Mouse (Mus musculus) gastrocnemius, postnatal 25 days (tissue): ENCODE data around the gene Slc35e3. TPM values are rescaled to one million over a fixed set of nuclear protein-coding genes. Genes with fewer than 3 reads are reported as not detected.
A peak's percentile ranks its signal among the peaks of the same experiment; 100 is the strongest.
"Not testable (repeated sequence)": the region's sequence is repeated elsewhere in the genome, so short reads cannot be mapped to it uniquely, and the experiment has no call there.

Experiments used
- DNase-seq: peaks from one replicate; pipeline ENCODE4 v3.0.0; 2022
- total RNA-seq, 2 experiments: library from RNA; stranded (reverse); gene quantifications; 1 replicate in 1 of 2; 2 replicates in 1 of 2; pipeline ENCODE4 v1.2.3; 2021

Slc35e3 gene
- total RNA-seq, 2 experiments from 2014 or later, result 3.8 to 4.8 TPM

- DNase-seq, result no peak
These were observed 32.7 kb downstream of the Slc35e3 start for GRCm38 (mm10) chr10:117713466-117713865.

- DNase-seq, result no peak
These were observed 33.3 kb downstream of the Slc35e3 start for GRCm38 (mm10) chr10:117712871-117713270.

GRCm38 (mm10) chr10:117712191-117712754 is 33.9 kb downstream of the Slc35e3 start:
- no peak for DNase-seq

GRCm38 (mm10) chr10:117711408-117711807 is 34.8 kb downstream of the Slc35e3 start:
- no peak for DNase-seq

- DNase-seq, result peak; percentile 94
These were observed 35.5 kb downstream of the Slc35e3 start, which contains the start of gene Mdm2 for GRCm38 (mm10) chr10:117710604-117711141. TSS of gene Mdm2 (minus strand) at chr10:117710758.

- peak; percentile 80 for DNase-seq
These were observed 36.1 kb downstream of the Slc35e3 start for GRCm38 (mm10) chr10:117709930-117710603.

GRCm38 (mm10) chr10:117709326-117709830 is 36.8 kb downstream of the Slc35e3 start:
- no peak for DNase-seq

- DNase-seq, result no peak
These were observed 37.3 kb downstream of the Slc35e3 start for GRCm38 (mm10) chr10:117708856-117709255.

- DNase-seq, result no peak
These were observed 37.8 kb downstream of the Slc35e3 start for GRCm38 (mm10) chr10:117708376-117708775.

GRCm38 (mm10) chr10:117707114-117707838 is 38.9 kb downstream of the Slc35e3 start:
- DNase-seq, result no peak

- DNase-seq, result no peak
These were observed 39.7 kb downstream of the Slc35e3 start for GRCm38 (mm10) chr10:117706440-117706839.

- DNase-seq, result no peak
These were observed 40.4 kb downstream of the Slc35e3 start for GRCm38 (mm10) chr10:117705806-117706205.

- no peak for DNase-seq
These were observed 41.2 kb downstream of the Slc35e3 start for GRCm38 (mm10) chr10:117704964-117705335.

GRCm38 (mm10) chr10:117704314-117704963 is 41.7 kb downstream of the Slc35e3 start:
- DNase-seq, result not testable (repeated sequence)

- no peak for DNase-seq
These were observed 42.7 kb downstream of the Slc35e3 start for GRCm38 (mm10) chr10:117703506-117703905.

- DNase-seq, result no peak
These were observed 43.9 kb downstream of the Slc35e3 start for GRCm38 (mm10) chr10:117702024-117702833.

GRCm38 (mm10) chr10:117701034-117701829 is 44.9 kb downstream of the Slc35e3 start:
- DNase-seq, result no peak

- no peak for DNase-seq
These were observed 45.7 kb downstream of the Slc35e3 start for GRCm38 (mm10) chr10:117700450-117700849.

GRCm38 (mm10) chr10:117699914-117700313 is 46.3 kb downstream of the Slc35e3 start:
- no peak for DNase-seq
